Mouse (Mus musculus): ENCODE measurements at regions not wholly inside any gene's neighbourhood (a gene's known extent, or its start where the extent isn't known, plus 50 kb on each side); places are given as distances from the start of the nearest gene placed in this dataset.
A peak's percentile ranks its signal among the peaks of the same experiment; 100 is the strongest.

- Histone ChIP-seq H3K9me3 (replicated peaks) (no peaks in the 10 kb centered on the region), H3K4me2 (no peak overlapping the region), H3K27me3 (replicated peaks) (no peaks in the 10 kb centered on the region), H3K27ac (ENCODE audit: poor library complexity, severe bottlenecking) (no peak overlapping the region), H3K9ac (no peak overlapping the region), H3K36me3 (no peaks in the 10 kb centered on the region), H3K4me3 (no peak overlapping the region), H3K4me1 (replicated peaks) (no peaks in the 10 kb centered on the region)
- 70% methylated on average over 2 of the region's 2 CpGs for WGBS
- ATAC-seq (ENCODE audit: insufficient number of reproducible peaks, low FRiP score): no peak
Measured at GRCm38 (mm10) chr1:177533332-177533731, 91.2 kb downstream of the Zbtb18 start.

- H3K9ac ChIP-seq: no peak overlapping the region
- no peak overlapping the region for H3K27ac ChIP-seq (ENCODE audit: poor library complexity, severe bottlenecking)
- H3K36me3 ChIP-seq: no peaks in the 10 kb centered on the region
- H3K4me3 ChIP-seq: no peak overlapping the region
- WGBS: 87% methylated on average over 15 of the region's 15 CpGs
- no peaks in the 10 kb centered on the region for H3K27me3 ChIP-seq (replicated peaks)
- H3K4me1 ChIP-seq (replicated peaks): 0 out of 2 replicates have a peak, but pooled peaks cover 4% of the 10 kb centered on the region
- no peak overlapping the region for H3K4me2 ChIP-seq
- ATAC-seq (ENCODE audit: insufficient number of reproducible peaks, low FRiP score): no peak
- no peaks in the 10 kb centered on the region for H3K9me3 ChIP-seq (replicated peaks)
Measured at GRCm38 (mm10) chr1:177545031-177545735, 103.0 kb downstream of the Zbtb18 start.

GRCm38 (mm10) chr1:177547716-177548115 is 105.6 kb downstream of the Zbtb18 start:
- no peak for ATAC-seq (ENCODE audit: insufficient number of reproducible peaks, low FRiP score)
- Histone ChIP-seq H3K4me2 (no peak overlapping the region), H3K36me3 (no peaks in the 10 kb centered on the region), H3K27me3 (replicated peaks) (no peaks in the 10 kb centered on the region), H3K9me3 (replicated peaks) (no peaks in the 10 kb centered on the region), H3K4me1 (replicated peaks) (0 out of 2 replicates have a peak, but pooled peaks cover 4% of the 10 kb centered on the region), H3K27ac (ENCODE audit: poor library complexity, severe bottlenecking) (no peak overlapping the region), H3K9ac (no peak overlapping the region), H3K4me3 (no peak overlapping the region)
- 79% methylated on average over 6 of the region's 6 CpGs for WGBS

GRCm38 (mm10) chr1:177555471-177556291 is 113.5 kb downstream of the Zbtb18 start:
- peak overlapping the region; percentile 48 for H3K4me2 ChIP-seq
- peak overlapping the region; percentile 0; the same call in 1 of the 2 replicates for H3K4me3 ChIP-seq
- ATAC-seq (ENCODE audit: insufficient number of reproducible peaks, low FRiP score): peak; percentile 57; the same call in 1 of the 2 replicates
- H3K9ac ChIP-seq: no peak overlapping the region
- no peaks in the 10 kb centered on the region for H3K9me3 ChIP-seq (replicated peaks)
- H3K36me3 ChIP-seq: no peaks in the 10 kb centered on the region
- no peaks in the 10 kb centered on the region for H3K27me3 ChIP-seq (replicated peaks)
- WGBS: 41% methylated on average over 15 of the region's 15 CpGs
- H3K27ac ChIP-seq (ENCODE audit: poor library complexity, severe bottlenecking): 0 out of 2 replicates have a peak overlapping the region, but pooled peaks have one; percentile 36
- H3K4me1 ChIP-seq (replicated peaks): peaks cover 9% of the 10 kb centered on the region

- Histone ChIP-seq H3K27ac (ENCODE audit: poor library complexity, severe bottlenecking) (no peak overlapping the region), H3K9ac (no peak overlapping the region), H3K27me3 (replicated peaks) (no peaks in the 10 kb centered on the region), H3K9me3 (replicated peaks) (no peaks in the 10 kb centered on the region), H3K4me2 (no peak overlapping the region), H3K4me1 (replicated peaks) (peaks cover 9% of the 10 kb centered on the region), H3K4me3 (no peak overlapping the region), H3K36me3 (no peaks in the 10 kb centered on the region)
- ATAC-seq (ENCODE audit: insufficient number of reproducible peaks, low FRiP score): no peak
- WGBS: 46% methylated on average over 6 of the region's 6 CpGs
Measured at GRCm38 (mm10) chr1:177557432-177557831, 115.3 kb downstream of the Zbtb18 start.

GRCm38 (mm10) chr1:177557856-177558255 is 115.7 kb downstream of the Zbtb18 start:
- no peak overlapping the region for H3K4me2 ChIP-seq
- no peak overlapping the region for H3K27ac ChIP-seq (ENCODE audit: poor library complexity, severe bottlenecking)
- no peak overlapping the region for H3K9ac ChIP-seq
- no peaks in the 10 kb centered on the region for H3K9me3 ChIP-seq (replicated peaks)
- 63% methylated on average over 4 of the region's 4 CpGs for whole genome bisulfite sequencing
- H3K4me1 ChIP-seq (replicated peaks): peaks cover 9% of the 10 kb centered on the region
- no peak overlapping the region for H3K4me3 ChIP-seq
- no peaks in the 10 kb centered on the region for H3K27me3 ChIP-seq (replicated peaks)
- ATAC-seq (ENCODE audit: insufficient number of reproducible peaks, low FRiP score): no peak
- no peaks in the 10 kb centered on the region for H3K36me3 ChIP-seq

GRCm38 (mm10) chr1:177561716-177562588 is 119.8 kb downstream of the Zbtb18 start:
- WGBS: 74% methylated on average over 17 of the region's 17 CpGs
- Histone ChIP-seq H3K27me3 (replicated peaks) (no peaks in the 10 kb centered on the region), H3K36me3 (no peaks in the 10 kb centered on the region), H3K4me2 (no peak overlapping the region), H3K4me1 (replicated peaks) (no peaks in the 10 kb centered on the region), H3K27ac (ENCODE audit: poor library complexity, severe bottlenecking) (no peak overlapping the region), H3K4me3 (no peak overlapping the region), H3K9ac (no peak overlapping the region), H3K9me3 (replicated peaks) (no peaks in the 10 kb centered on the region)
- ATAC-seq (ENCODE audit: insufficient number of reproducible peaks, low FRiP score): no peak

GRCm38 (mm10) chr1:177562589-177562912 is 120.4 kb downstream of the Zbtb18 start:
- H3K4me2 ChIP-seq: no peak overlapping the region
- ATAC-seq (ENCODE audit: insufficient number of reproducible peaks, low FRiP score): no peak
- 76% methylated on average over 5 of the region's 5 CpGs for WGBS

GRCm38 (mm10) chr1:177565678-177566077 is 123.5 kb downstream of the Zbtb18 start:
- Histone ChIP-seq H3K9me3 (replicated peaks) (no peaks in the 10 kb centered on the region), H3K4me3 (no peak overlapping the region), H3K27ac (ENCODE audit: poor library complexity, severe bottlenecking) (no peak overlapping the region), H3K9ac (no peak overlapping the region), H3K4me1 (replicated peaks) (peaks cover 4% of the 10 kb centered on the region; the same call in 1 of the 2 replicates), H3K27me3 (replicated peaks) (no peaks in the 10 kb centered on the region), H3K36me3 (no peaks in the 10 kb centered on the region), H3K4me2 (no peak overlapping the region)
- ATAC-seq (ENCODE audit: insufficient number of reproducible peaks, low FRiP score): no peak
- WGBS: 81% methylated on average over 3 of the region's 3 CpGs

More at GRCm38 (mm10) chr1:177562589-177562912, 120.4 kb downstream of the Zbtb18 start:
- Histone ChIP-seq H3K9ac (no peak overlapping the region), H3K27me3 (replicated peaks) (no peaks in the 10 kb centered on the region), H3K4me3 (no peak overlapping the region), H3K36me3 (no peaks in the 10 kb centered on the region), H3K4me1 (replicated peaks) (no peaks in the 10 kb centered on the region), H3K9me3 (replicated peaks) (no peaks in the 10 kb centered on the region), H3K27ac (ENCODE audit: poor library complexity, severe bottlenecking) (no peak overlapping the region)

- no peaks in the 10 kb centered on the region for H3K9me3 ChIP-seq (replicated peaks)
- H3K9ac ChIP-seq: no peak overlapping the region
- no peak overlapping the region for H3K27ac ChIP-seq (ENCODE audit: poor library complexity, severe bottlenecking)
- H3K4me1 ChIP-seq (replicated peaks): peaks cover 4% of the 10 kb centered on the region; the same call in 1 of the 2 replicates
- no peaks in the 10 kb centered on the region for H3K27me3 ChIP-seq (replicated peaks)
- H3K4me3 ChIP-seq: no peak overlapping the region
- 56% methylated on average over 9 of the region's 9 CpGs for WGBS
- no peak overlapping the region for H3K4me2 ChIP-seq
- ATAC-seq (ENCODE audit: insufficient number of reproducible peaks, low FRiP score): no peak
- H3K36me3 ChIP-seq: no peaks in the 10 kb centered on the region
Measured at GRCm38 (mm10) chr1:177568056-177568816, 126.1 kb downstream of the Zbtb18 start.

All from heart, embryonic 12.5 days (tissue).